Mouse (Mus musculus): ENCODE data around the gene Lasp1. TPM values are rescaled to one million over a fixed set of nuclear protein-coding genes. Genes with fewer than 3 reads are reported as not detected.
A peak's percentile ranks its signal among the peaks of the same experiment; 100 is the strongest.

The Lasp1 gene
- polyA plus RNA-seq, 1 experiment from 2014 or later, result 77.6 TPM

GRCm38 (mm10) chr11:97799994-97800690, 1.3 kb downstream of the Lasp1 start:
- ATAC-seq (peak; percentile 65), DNase-seq (ENCODE audit: low spot score) (peak; percentile 69)
- Histone ChIP-seq H3K9me3 (replicated peaks; ENCODE audit: control insufficient read depth, low read length) (no peaks in the 10 kb centered on the region), H3K27me3 (replicated peaks; ENCODE audit: control insufficient read depth, insufficient read depth, low read length) (no peaks in the 10 kb centered on the region), H3K4me1 (ENCODE audit: control insufficient read depth, insufficient read depth, low read length) (peaks cover 28% of the 10 kb centered on the region), H3K4me3 (ENCODE audit: low read depth, low read length) (peak overlapping the region; percentile 98), H3K36me3 (ENCODE audit: control insufficient read depth, insufficient read depth, low read length) (no peaks in the 10 kb centered on the region), H3K4me2 (ENCODE audit: low read length) (peak overlapping the region; percentile 88), H3K27ac (ENCODE audit: low read depth, low read length) (peak overlapping the region; percentile 95), H3K9ac (ENCODE audit: low read length) (peak overlapping the region; percentile 96)
- under 1% methylated on average over 21 of the region's 43 CpGs for WGBS

- Histone ChIP-seq H3K9me3 (replicated peaks; ENCODE audit: control insufficient read depth, low read length) (no peaks in the 10 kb centered on the region), H3K4me2 (ENCODE audit: low read length) (peak overlapping the region; percentile 88), H3K9ac (ENCODE audit: low read length) (peak overlapping the region; percentile 96), H3K27ac (ENCODE audit: low read depth, low read length) (peak overlapping the region; percentile 95), H3K4me1 (ENCODE audit: control insufficient read depth, insufficient read depth, low read length) (peaks cover 35% of the 10 kb centered on the region), H3K27me3 (replicated peaks; ENCODE audit: control insufficient read depth, insufficient read depth, low read length) (no peaks in the 10 kb centered on the region), H3K36me3 (ENCODE audit: control insufficient read depth, insufficient read depth, low read length) (no peaks in the 10 kb centered on the region), H3K4me3 (ENCODE audit: low read depth, low read length) (peak overlapping the region; percentile 98)
- no peak for ATAC-seq
- 5% methylated on average over 17 of the region's 17 CpGs for WGBS
- no peak for DNase-seq (ENCODE audit: low spot score)
Measured at GRCm38 (mm10) chr11:97800691-97801408, 2.0 kb downstream of the Lasp1 start.

- H3K27me3 ChIP-seq (replicated peaks; ENCODE audit: control insufficient read depth, insufficient read depth, low read length), result no peaks in the 10 kb centered on the region
- 35% methylated on average over 8 of the region's 8 CpGs for WGBS
- peak overlapping the region; percentile 88 for H3K4me2 ChIP-seq (ENCODE audit: low read length)
- peak overlapping the region; percentile 96 for H3K9ac ChIP-seq (ENCODE audit: low read length)
- H3K4me1 ChIP-seq (ENCODE audit: control insufficient read depth, insufficient read depth, low read length), result peaks cover 43% of the 10 kb centered on the region
- H3K4me3 ChIP-seq (ENCODE audit: low read depth, low read length), result peak overlapping the region; percentile 98
- H3K27ac ChIP-seq (ENCODE audit: low read depth, low read length), result peak overlapping the region; percentile 95; the same call in 1 of the 2 replicates
- DNase-seq (ENCODE audit: low spot score) (peak; percentile 52), ATAC-seq (no peak)
- H3K36me3 ChIP-seq (ENCODE audit: control insufficient read depth, insufficient read depth, low read length), result no peaks in the 10 kb centered on the region; the same call in 1 of the 2 replicates
- H3K9me3 ChIP-seq (replicated peaks; ENCODE audit: control insufficient read depth, low read length), result no peaks in the 10 kb centered on the region
Measured at GRCm38 (mm10) chr11:97801409-97802193, 2.8 kb downstream of the Lasp1 start.

- H3K36me3 ChIP-seq (ENCODE audit: control insufficient read depth, insufficient read depth, low read length), result peaks cover 4% of the 10 kb centered on the region
- H3K4me2 ChIP-seq (ENCODE audit: low read length), result peak overlapping the region; percentile 88
- WGBS, result 69% methylated on average over 1 of the region's 1 CpGs
- DNase-seq (ENCODE audit: low spot score) (no peak), ATAC-seq (no peak)
- no peak overlapping the region; the same call in 1 of the 2 replicates for H3K4me3 ChIP-seq (ENCODE audit: low read depth, low read length)
- no peaks in the 10 kb centered on the region for H3K27me3 ChIP-seq (replicated peaks; ENCODE audit: control insufficient read depth, insufficient read depth, low read length)
- no peak overlapping the region for H3K27ac ChIP-seq (ENCODE audit: low read depth, low read length)
- no peaks in the 10 kb centered on the region for H3K9me3 ChIP-seq (replicated peaks; ENCODE audit: control insufficient read depth, low read length)
- peaks cover 43% of the 10 kb centered on the region for H3K4me1 ChIP-seq (ENCODE audit: control insufficient read depth, insufficient read depth, low read length)
- 0 out of 2 replicates have a peak overlapping the region, but pooled peaks have one; percentile 22 for H3K9ac ChIP-seq (ENCODE audit: low read length)
Measured at GRCm38 (mm10) chr11:97802194-97802470, 3.3 kb downstream of the Lasp1 start.

GRCm38 (mm10) chr11:97802495-97802894, 3.7 kb downstream of the Lasp1 start:
- Histone ChIP-seq H3K4me3 (ENCODE audit: low read depth, low read length) (no peak overlapping the region), H3K4me1 (ENCODE audit: control insufficient read depth, insufficient read depth, low read length) (peaks cover 44% of the 10 kb centered on the region)

GRCm38 (mm10) chr11:97803847-97804246, 5.0 kb downstream of the Lasp1 start:
- H3K36me3 ChIP-seq (ENCODE audit: control insufficient read depth, insufficient read depth, low read length), result peaks cover 20% of the 10 kb centered on the region
- peaks cover 57% of the 10 kb centered on the region for H3K4me1 ChIP-seq (ENCODE audit: control insufficient read depth, insufficient read depth, low read length)
- DNase-seq (ENCODE audit: low spot score) (no peak), ATAC-seq (no peak)
- 87% methylated on average over 5 of the region's 5 CpGs for WGBS
- no peak overlapping the region for H3K4me3 ChIP-seq (ENCODE audit: low read depth, low read length)
- no peak overlapping the region for H3K4me2 ChIP-seq (ENCODE audit: low read length)
- no peaks in the 10 kb centered on the region for H3K27me3 ChIP-seq (replicated peaks; ENCODE audit: control insufficient read depth, insufficient read depth, low read length)
- no peak overlapping the region for H3K9ac ChIP-seq (ENCODE audit: low read length)
- no peaks in the 10 kb centered on the region for H3K9me3 ChIP-seq (replicated peaks; ENCODE audit: control insufficient read depth, low read length)
- no peak overlapping the region; the same call in 1 of the 2 replicates for H3K27ac ChIP-seq (ENCODE audit: low read depth, low read length)

More at GRCm38 (mm10) chr11:97802495-97802894, 3.7 kb downstream of the Lasp1 start:
- peaks cover 8% of the 10 kb centered on the region for H3K36me3 ChIP-seq (ENCODE audit: control insufficient read depth, insufficient read depth, low read length)
- WGBS, result 33% methylated on average over 6 of the region's 6 CpGs
- DNase-seq (ENCODE audit: low spot score) (no peak), ATAC-seq (no peak)
- H3K27me3 ChIP-seq (replicated peaks; ENCODE audit: control insufficient read depth, insufficient read depth, low read length), result no peaks in the 10 kb centered on the region
- H3K9me3 ChIP-seq (replicated peaks; ENCODE audit: control insufficient read depth, low read length), result no peaks in the 10 kb centered on the region
- H3K27ac ChIP-seq (ENCODE audit: low read depth, low read length), result no peak overlapping the region
- no peak overlapping the region for H3K4me2 ChIP-seq (ENCODE audit: low read length)
- H3K9ac ChIP-seq (ENCODE audit: low read length), result no peak overlapping the region

- H3K36me3 ChIP-seq (ENCODE audit: control insufficient read depth, insufficient read depth, low read length), result peaks cover 31% of the 10 kb centered on the region
- H3K4me1 ChIP-seq (ENCODE audit: control insufficient read depth, insufficient read depth, low read length), result peaks cover 65% of the 10 kb centered on the region
- DNase-seq (ENCODE audit: low spot score), result peak; percentile 86
- H3K27me3 ChIP-seq (replicated peaks; ENCODE audit: control insufficient read depth, insufficient read depth, low read length), result no peaks in the 10 kb centered on the region
- peak; percentile 38 for ATAC-seq
- H3K27ac ChIP-seq (ENCODE audit: low read depth, low read length), result peak overlapping the region; percentile 70; the same call in 1 of the 2 replicates
- no peak overlapping the region for H3K4me3 ChIP-seq (ENCODE audit: low read depth, low read length)
- WGBS, result 10% methylated on average over 9 of the region's 9 CpGs
- H3K9me3 ChIP-seq (replicated peaks; ENCODE audit: control insufficient read depth, low read length), result no peaks in the 10 kb centered on the region
- H3K9ac ChIP-seq (ENCODE audit: low read length), result no peak overlapping the region
- peak overlapping the region; percentile 27 for H3K4me2 ChIP-seq (ENCODE audit: low read length)
Measured at GRCm38 (mm10) chr11:97804841-97805661, 6.3 kb downstream of the Lasp1 start.

All from forebrain, embryonic 14.5 days (tissue).